Mouse (Mus musculus) liver, adult 2 months (tissue): ENCODE data around the gene Casz1.

Source experiments
- CTCF ChIP-seq: fragments of 200-500 bp; IDR thresholded peaks from 2 replicates; pipeline ENCODE4 v1.5.1; 2011; ENCODE audit warnings: low read depth, low read length, control low read depth
- POLR2A ChIP-seq: fragments of 200-500 bp; IDR thresholded peaks from 2 replicates; pipeline ENCODE4 v1.6.1; 2011; ENCODE audit warnings: low read length, control low read depth; ENCODE audit not compliant: insufficient read depth; ENCODE audit errors: extremely low read depth

- TF ChIP-seq CTCF: no peak
- no peak for TF ChIP-seq POLR2A
Measured at GRCm38 (mm10) chr4:148790940-148791339, 13.3 kb upstream of the Casz1 start.
